Mouse (Mus musculus): ENCODE measurements around the gene Oxld1.
A peak's percentile ranks its signal among the peaks of the same experiment; 100 is the strongest.

Gene Oxld1

GRCm38 (mm10) chr11:120457772-120458751, at the start of gene Oxld1, which contains the start of gene Ccdc137:
Gene Oxld1 (minus strand): TSS chr11:120458068.
Gene Ccdc137 (plus strand): TSS chr11:120458115.
- DNase-seq, result peak; percentile 71

GRCm38 (mm10) chr11:120506899-120507298, 49.0 kb upstream of the Oxld1 start:
- DNase-seq, result no peak

GRCm38 (mm10) chr11:120505661-120506060, 47.8 kb upstream of the Oxld1 start:
- DNase-seq, result no peak

GRCm38 (mm10) chr11:120501701-120502100, 43.8 kb upstream of the Oxld1 start:
- DNase-seq, result no peak

- DNase-seq, result no peak
Observed at GRCm38 (mm10) chr11:120501018-120501417, 43.1 kb upstream of the Oxld1 start.

GRCm38 (mm10) chr11:120500357-120500756, 42.5 kb upstream of the Oxld1 start:
- no peak for DNase-seq

GRCm38 (mm10) chr11:120499894-120500293, 42.0 kb upstream of the Oxld1 start:
- DNase-seq, result no peak

- DNase-seq, result no peak
Observed at GRCm38 (mm10) chr11:120498891-120499290, 41.0 kb upstream of the Oxld1 start.

GRCm38 (mm10) chr11:120498226-120498625, 40.4 kb upstream of the Oxld1 start:
- no peak for DNase-seq

- no peak for DNase-seq
Observed at GRCm38 (mm10) chr11:120497436-120497835, 39.6 kb upstream of the Oxld1 start.

- no peak for DNase-seq
Observed at GRCm38 (mm10) chr11:120493911-120494310, 36.0 kb upstream of the Oxld1 start.

- no peak for DNase-seq
Observed at GRCm38 (mm10) chr11:120493351-120493750, 35.5 kb upstream of the Oxld1 start.

- DNase-seq, result no peak
Observed at GRCm38 (mm10) chr11:120492878-120493203, 35.0 kb upstream of the Oxld1 start.

- no peak for DNase-seq
Observed at GRCm38 (mm10) chr11:120492024-120492877, 34.4 kb upstream of the Oxld1 start.

GRCm38 (mm10) chr11:120491317-120492023, 33.6 kb upstream of the Oxld1 start, which contains the start of gene Slc25a10:
Gene Slc25a10 (plus strand): TSS chr11:120491840.
- peak; percentile 83 for DNase-seq

GRCm38 (mm10) chr11:120490291-120491046, 32.6 kb upstream of the Oxld1 start:
- no peak for DNase-seq

GRCm38 (mm10) chr11:120489054-120489761, 31.3 kb upstream of the Oxld1 start:
- peak; percentile 68 for DNase-seq

- no peak for DNase-seq
Observed at GRCm38 (mm10) chr11:120488516-120488915, 30.6 kb upstream of the Oxld1 start.

- no peak for DNase-seq
Observed at GRCm38 (mm10) chr11:120485251-120485650, 27.4 kb upstream of the Oxld1 start.

GRCm38 (mm10) chr11:120484265-120484981, 26.6 kb upstream of the Oxld1 start, which contains the start of gene Mrpl12:
Gene Mrpl12 (plus strand): TSS chr11:120484613.
- peak; percentile 84 for DNase-seq
